Mouse (Mus musculus): Measurements from ENCODE around the gene Zbtb4.

Zbtb4 gene

GRCm38 (mm10) chr11:69765221-69766125, at the start of gene Zbtb4:
Gene Zbtb4 (plus strand): TSS chr11:69765912.
- DNase-seq (ENCODE audit: low read depth), result peak; percentile 78

- no peak for DNase-seq (ENCODE audit: low read depth)
These were observed 49.8 kb upstream of the Zbtb4 start for GRCm38 (mm10) chr11:69715929-69716328.

- no peak for DNase-seq (ENCODE audit: low read depth)
These were observed 48.8 kb upstream of the Zbtb4 start for GRCm38 (mm10) chr11:69716953-69717352.

- DNase-seq (ENCODE audit: low read depth), result no peak
These were observed 47.1 kb upstream of the Zbtb4 start for GRCm38 (mm10) chr11:69718661-69719060.

GRCm38 (mm10) chr11:69719423-69719822, 46.3 kb upstream of the Zbtb4 start:
- DNase-seq (ENCODE audit: low read depth), result peak; percentile 33

GRCm38 (mm10) chr11:69720852-69721251, 44.9 kb upstream of the Zbtb4 start:
- DNase-seq (ENCODE audit: low read depth), result no peak

- DNase-seq (ENCODE audit: low read depth), result no peak
These were observed 42.6 kb upstream of the Zbtb4 start for GRCm38 (mm10) chr11:69723074-69723473.

- DNase-seq (ENCODE audit: low read depth), result no peak
These were observed 39.8 kb upstream of the Zbtb4 start for GRCm38 (mm10) chr11:69725951-69726350.

GRCm38 (mm10) chr11:69729063-69729462, 36.6 kb upstream of the Zbtb4 start:
- peak; percentile 86 for DNase-seq (ENCODE audit: low read depth)

- DNase-seq (ENCODE audit: low read depth), result peak; percentile 41
These were observed 34.3 kb upstream of the Zbtb4 start for GRCm38 (mm10) chr11:69731408-69731807.

- no peak for DNase-seq (ENCODE audit: low read depth)
These were observed 14.1 kb upstream of the Zbtb4 start for GRCm38 (mm10) chr11:69751635-69752034.

GRCm38 (mm10) chr11:69752686-69753085, 13.0 kb upstream of the Zbtb4 start:
- DNase-seq (ENCODE audit: low read depth), result peak; percentile 14

GRCm38 (mm10) chr11:69754233-69754632, 11.5 kb upstream of the Zbtb4 start:
- DNase-seq (ENCODE audit: low read depth), result peak; percentile 54

GRCm38 (mm10) chr11:69754701-69755100, 11.0 kb upstream of the Zbtb4 start:
- peak; percentile 92 for DNase-seq (ENCODE audit: low read depth)

- no peak for DNase-seq (ENCODE audit: low read depth)
These were observed 8.2 kb upstream of the Zbtb4 start for GRCm38 (mm10) chr11:69757303-69758089.

GRCm38 (mm10) chr11:69758090-69758456, 7.6 kb upstream of the Zbtb4 start:
- DNase-seq (ENCODE audit: low read depth), result peak; percentile 97

- peak; percentile 99 for DNase-seq (ENCODE audit: low read depth)
These were observed 7.2 kb upstream of the Zbtb4 start, which contains the start of gene Polr2a for GRCm38 (mm10) chr11:69758478-69758970. Gene Polr2a (minus strand): TSS chr11:69758637.

GRCm38 (mm10) chr11:69758971-69759721, 6.6 kb upstream of the Zbtb4 start:
- peak; percentile 91 for DNase-seq (ENCODE audit: low read depth)

GRCm38 (mm10) chr11:69760160-69760900, 5.4 kb upstream of the Zbtb4 start:
- DNase-seq (ENCODE audit: low read depth), result peak; percentile 26

GRCm38 (mm10) chr11:69760901-69761200, 4.9 kb upstream of the Zbtb4 start:
- DNase-seq (ENCODE audit: low read depth), result no peak

- DNase-seq (ENCODE audit: low read depth), result peak; percentile 63
These were observed 3.8 kb upstream of the Zbtb4 start, which contains the start of gene Slc35g3 for GRCm38 (mm10) chr11:69761868-69762267. Gene Slc35g3 (minus strand): TSS chr11:69761968.

All from induced T-regulatory cell, adult 2 months (primary cell).